Mouse (Mus musculus) layer of hippocampus, adult 2 months (tissue): ENCODE measurements around the gene Muc16. TPM values are rescaled to one million over a fixed set of nuclear protein-coding genes. Genes with fewer than 3 reads are reported as not detected.

ENCODE experiments used
- DNase-seq, 2 experiments: peaks; one replicate each; pipeline ENCODE4 v3.0.0; 2022; ENCODE audit warnings: low spot score in 2 of 2
- H3K27ac ChIP-seq: fragments of 200-600 bp; 2 replicates; pipeline ENCODE4 v1.8.1; 2022
- H3K4me3 ChIP-seq: fragments of 200-600 bp; 2 replicates; pipeline ENCODE4 v1.8.1; 2022; ENCODE audit warnings: mild to moderate bottlenecking
- CTCF ChIP-seq: fragments of 200-600 bp; conservative IDR thresholded peaks from 2 replicates; pipeline ENCODE4 v1.8.1; 2022; ENCODE audit warnings: antibody characterized with exemption, mild to moderate bottlenecking, moderate library complexity
- long read RNA-seq, 2 experiments: library from polyadenylated mRNA; stranded (forward); transcript quantifications; one replicate each; pipeline ENCODE4 v2.0.0; 2021; ENCODE audit warnings: borderline mapping rate in 2 of 2
- microRNA-seq, 2 experiments: library from miRNA; unstranded; fragments of <30 nt; microRNA quantifications; one replicate each; pipeline ENCODE4 v1.2.0; 2021
- total RNA-seq, 2 experiments: library from RNA; stranded (reverse); gene quantifications; 2 replicates each; pipeline ENCODE4 v1.2.3; 2021

Gene Muc16
- total RNA-seq = not detected
- long read RNA-seq, experiment 1 = 0 reads
- long read RNA-seq, experiment 2 = 0 reads

DNA sequence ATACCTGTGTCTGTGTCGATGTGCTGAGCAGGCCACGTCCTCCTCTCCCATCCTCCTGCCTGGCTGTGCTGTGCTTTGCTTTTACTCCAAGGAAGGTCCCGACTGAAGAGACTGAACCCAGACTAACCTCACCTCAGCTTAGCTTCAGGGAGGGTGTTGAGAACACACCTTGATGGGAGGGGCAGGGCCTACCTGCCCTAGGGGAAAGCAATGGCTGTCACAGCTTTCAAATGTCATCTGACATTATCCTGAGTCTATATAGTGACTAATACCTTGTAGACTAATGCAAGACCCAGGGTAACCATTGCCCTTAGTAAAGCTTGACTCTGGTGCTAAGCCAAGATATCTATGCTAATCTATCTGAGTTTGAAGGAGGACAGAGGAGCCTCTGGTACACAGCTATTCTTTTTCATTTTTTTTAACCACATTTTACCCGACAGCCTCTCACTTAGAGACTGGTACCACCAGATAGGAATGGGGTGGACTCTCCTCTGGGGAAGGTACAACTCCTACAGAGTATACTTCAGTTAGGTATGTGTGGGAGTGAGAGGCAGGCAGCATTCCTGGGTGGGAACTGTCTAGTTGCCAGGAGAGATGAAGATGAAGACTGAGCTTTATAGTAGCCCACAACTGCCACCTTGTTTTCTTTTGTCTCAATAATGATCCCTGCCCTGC, at the start of gene Muc16:
Muc16 (minus strand) TSS at position 51 of the 675 bp plus-strand sequence.
- Histone ChIP-seq H3K27ac (no peak within 1 kb of the TSS), H3K4me3 (no peak within 1 kb of the TSS)
- TF ChIP-seq CTCF = no peak
- DNase-seq = no peak

- DNase-seq = no peak
- Histone ChIP-seq H3K27ac (no peak overlapping the region), H3K4me3 (no peak overlapping the region)
- TF ChIP-seq CTCF = no peak
These were observed 48.4 kb upstream of the Muc16 start for GRCm38 (mm10) chr9:18722712-18723099.

GRCm38 (mm10) chr9:18721931-18722711, 47.8 kb upstream of the Muc16 start:
- Histone ChIP-seq H3K27ac (no peak overlapping the region), H3K4me3 (no peak overlapping the region)
- TF ChIP-seq CTCF = no peak
- no peak for DNase-seq

DNA sequence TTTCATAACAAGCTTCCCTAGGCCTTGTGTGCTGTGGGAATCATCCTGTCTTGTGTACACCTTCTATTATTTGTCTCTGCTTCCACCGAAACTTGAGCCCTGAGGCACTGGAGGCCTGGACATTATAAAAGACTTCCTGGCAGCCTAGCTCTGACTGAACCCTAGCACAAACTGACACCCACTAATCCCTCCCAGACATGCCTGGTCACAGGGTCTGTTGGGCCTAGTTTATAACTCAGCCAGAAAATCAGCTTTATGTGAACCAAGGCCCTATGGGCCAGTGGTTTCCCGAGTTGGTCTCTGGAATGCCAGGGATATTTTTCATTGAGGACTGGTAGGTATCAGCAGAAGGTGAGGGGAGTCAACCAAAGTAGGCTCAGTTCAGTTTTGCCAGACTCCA, 46.7 kb upstream of the Muc16 start:
- no peak for TF ChIP-seq CTCF
- Histone ChIP-seq H3K4me3 (no peak overlapping the region), H3K27ac (no peak overlapping the region)
- no peak for DNase-seq

DNA sequence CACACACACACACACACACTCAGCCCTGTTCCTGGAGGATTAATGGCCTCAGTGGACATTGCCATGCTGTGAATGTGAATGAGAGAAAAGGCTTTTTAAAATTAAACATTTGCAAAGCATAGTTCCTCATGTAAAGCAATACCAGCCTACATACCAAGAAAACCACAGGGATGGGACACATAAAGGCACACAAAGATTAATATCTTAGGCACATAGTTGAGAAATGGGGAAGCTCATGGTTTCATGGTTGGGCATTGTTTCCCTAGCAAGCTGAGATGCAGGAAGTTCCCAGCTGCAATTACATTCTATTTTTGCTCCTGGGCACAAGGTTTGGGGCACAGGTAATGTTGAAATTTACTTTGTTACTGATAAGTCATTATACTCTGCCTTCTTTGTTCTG, 31.3 kb upstream of the Muc16 start:
- no peak for DNase-seq
- TF ChIP-seq CTCF = no peak

GRCm38 (mm10) chr9:18598366-18598765, 76.0 kb downstream of the Muc16 start:
- H3K27ac ChIP-seq = no peak overlapping the region
- H3K4me3 ChIP-seq = no peak overlapping the region
- TF ChIP-seq CTCF = no peak
- no peak for DNase-seq

More for the DNA sequence above, 31.3 kb upstream of the Muc16 start:
- Histone ChIP-seq H3K27ac (no peak overlapping the region), H3K4me3 (no peak overlapping the region)

DNA sequence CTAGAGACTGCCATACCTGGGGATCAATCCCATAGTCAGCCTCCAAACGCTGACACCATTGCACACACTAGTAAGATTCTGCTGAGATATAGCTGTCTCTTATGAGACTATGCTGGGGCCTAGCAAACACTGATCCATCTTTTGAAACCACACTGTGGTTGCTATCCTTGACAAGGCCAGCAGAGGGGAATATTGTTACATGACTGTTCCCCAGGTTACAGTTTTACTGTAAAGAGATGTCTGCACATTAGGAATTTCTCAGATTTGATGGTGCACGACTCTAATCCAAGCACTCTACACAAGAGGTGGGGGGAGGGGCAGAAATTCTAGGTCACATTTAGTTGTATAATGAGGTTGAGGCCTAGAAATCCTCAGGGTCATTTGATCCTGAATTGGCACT, 166.2 kb downstream of the Muc16 start:
- DNase-seq = peak in 1 of 2 experiments; percentile 11
- Histone ChIP-seq H3K4me3 (no peak overlapping the region), H3K27ac (no peak overlapping the region)
- TF ChIP-seq CTCF = peak; percentile 76

GRCm38 (mm10) chr9:18478168-18478567, 196.2 kb downstream of the Muc16 start, which contains the start of the genes Zfp558 and Mbd3l1:
Zfp558 (minus strand) TSS chr9:18478268.
Mbd3l1 (plus strand) TSS chr9:18478359.
- H3K4me3 ChIP-seq = no peak within 1 kb of the TSS
- no peak for TF ChIP-seq CTCF
- H3K27ac ChIP-seq = no peak within 1 kb of the TSS
- DNase-seq = no peak

- peak; percentile 61 to 69 for DNase-seq
- peak; percentile 47 for TF ChIP-seq CTCF
- peak overlapping the region; percentile 73 for H3K27ac ChIP-seq
- peak overlapping the region; percentile 72 for H3K4me3 ChIP-seq
These were observed 200.8 kb downstream of the Muc16 start for GRCm38 (mm10) chr9:18473324-18474128.

GRCm38 (mm10) chr9:18468005-18468404, 206.3 kb downstream of the Muc16 start:
- TF ChIP-seq CTCF = no peak
- H3K27ac ChIP-seq = no peak overlapping the region
- no peak overlapping the region for H3K4me3 ChIP-seq
- DNase-seq = no peak

DNA sequence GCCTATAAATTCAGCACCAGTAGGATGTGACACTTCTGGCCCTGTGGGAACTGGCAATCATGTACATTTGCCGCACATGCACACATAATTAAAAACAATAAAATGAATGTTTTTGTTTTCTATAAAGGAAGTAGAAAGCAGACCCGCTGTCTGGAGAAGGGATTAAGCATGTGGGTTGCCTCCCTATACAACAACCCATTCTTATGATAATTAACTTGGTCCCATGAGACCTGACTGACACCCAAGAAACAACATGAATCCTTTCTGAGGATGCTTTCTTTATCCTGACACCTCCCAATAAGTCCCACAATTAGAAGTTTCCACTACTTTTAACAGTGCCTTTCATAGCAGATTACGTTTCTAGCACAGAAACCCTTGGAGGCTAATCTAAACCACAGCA, 207.0 kb downstream of the Muc16 start:
- no peak for TF ChIP-seq CTCF
- Histone ChIP-seq H3K27ac (no peak overlapping the region), H3K4me3 (no peak overlapping the region)
- DNase-seq = no peak

GRCm38 (mm10) chr9:18456520-18456919, 217.8 kb downstream of the Muc16 start:
- TF ChIP-seq CTCF = no peak
- H3K27ac ChIP-seq = no peak overlapping the region
- H3K4me3 ChIP-seq = no peak overlapping the region
- no peak for DNase-seq

Small RNAs within 50 kb of the gene (microRNA-seq; reads per million reads assigned to microRNA genes)
- gene Gm22854 = 0 reads per million in 2 experiments

Other genes with a start within 250 kb of the Muc16 start
- not detected for gene Mbd3l2, start 243.9 kb downstream of the Muc16 start, total RNA-seq
- gene Zfp558, start 196.3 kb downstream of the Muc16 start, total RNA-seq = 1 to 10 TPM; 2.1 to 2.9 TPM
- gene Mbd3l1, start 196.2 kb downstream of the Muc16 start, total RNA-seq = not detected
- not detected for gene Olfr24, start 89.5 kb upstream of the Muc16 start, total RNA-seq
- gene Olfr828, start 145.0 kb upstream of the Muc16 start, total RNA-seq = not detected
- not detected for gene Olfr829, start 180.4 kb upstream of the Muc16 start, total RNA-seq
- gene Olfr830, start 200.2 kb upstream of the Muc16 start, total RNA-seq = not detected